Mouse (Mus musculus) limb, embryonic 13.5 days (tissue): Measurements from ENCODE around the gene Chst8. TPM values are rescaled to one million over a fixed set of nuclear protein-coding genes. Genes with fewer than 3 reads are reported as not detected.
A peak's percentile ranks its signal among the peaks of the same experiment; 100 is the strongest.

Experiments
- ATAC-seq: fragments of 200-750 bp; cut with Nextera tagmentation; 2 replicates; pipeline ENCODE4 v1.8.0; 2017; ENCODE audit warnings: low read depth, moderate number of reproducible peaks, moderate TSS enrichment; ENCODE audit not compliant: low FRiP score
- H3K27ac ChIP-seq: fragments of 300-500 bp; sonication (generic); 2 replicates; pipeline ENCODE4 v1.5.1; 2015; ENCODE audit warnings: inconsistent platforms, mild to moderate bottlenecking, moderate library complexity
- H3K27me3 ChIP-seq: fragments of 300-500 bp; sonication (generic); 2 replicates; pipeline ENCODE4 v1.6.1; 2015; ENCODE audit warnings: mild to moderate bottlenecking, inconsistent platforms
- H3K36me3 ChIP-seq: fragments of 300-500 bp; sonication (generic); 2 replicates; pipeline ENCODE4 v1.6.1; 2015; ENCODE audit warnings: inconsistent platforms, mild to moderate bottlenecking, moderate library complexity
- H3K4me1 ChIP-seq: fragments of 300-500 bp; sonication (generic); 2 replicates; pipeline ENCODE4 v1.6.1; 2015; ENCODE audit warnings: inconsistent platforms
- H3K4me2 ChIP-seq: fragments of 300-500 bp; sonication (generic); replicated peaks from 2 replicates; pipeline ENCODE4 v1.6.1; 2015; ENCODE audit warnings: inconsistent platforms, mild to moderate bottlenecking, moderate library complexity
- H3K4me3 ChIP-seq: fragments of 300-500 bp; sonication (generic); 2 replicates; pipeline ENCODE4 v1.5.1; 2015; ENCODE audit warnings: moderate library complexity, mild to moderate bottlenecking, inconsistent platforms
- H3K9ac ChIP-seq: fragments of 300-500 bp; sonication (generic); 2 replicates; pipeline ENCODE4 v1.6.1; 2015; ENCODE audit warnings: mild to moderate bottlenecking, inconsistent platforms
- H3K9me3 ChIP-seq: fragments of 300-500 bp; sonication (generic); 2 replicates; pipeline ENCODE4 v1.6.1; 2016; ENCODE audit warnings: inconsistent platforms
- WGBS: fragments of 180-500 bp; shearing (Covaris S2); methylation state at CpG from one replicate; pipeline ENCODE4 v1.1.7; 2015; 5-methylcytosine and 5-hydroxymethylcytosine counted together
- polyA plus RNA-seq: library from polyadenylated mRNA; unstranded; fragments of >200 nt; fragmentation: Nextera tagmentation; extraction: Ambion mirVana; gene quantifications from 2 replicates; pipeline ENCODE4 v1.2.1, GENCODE M21; 2015

Gene Chst8
- polyA plus RNA-seq, 1 experiment from 2014 or later = 2.2 TPM

DNA sequence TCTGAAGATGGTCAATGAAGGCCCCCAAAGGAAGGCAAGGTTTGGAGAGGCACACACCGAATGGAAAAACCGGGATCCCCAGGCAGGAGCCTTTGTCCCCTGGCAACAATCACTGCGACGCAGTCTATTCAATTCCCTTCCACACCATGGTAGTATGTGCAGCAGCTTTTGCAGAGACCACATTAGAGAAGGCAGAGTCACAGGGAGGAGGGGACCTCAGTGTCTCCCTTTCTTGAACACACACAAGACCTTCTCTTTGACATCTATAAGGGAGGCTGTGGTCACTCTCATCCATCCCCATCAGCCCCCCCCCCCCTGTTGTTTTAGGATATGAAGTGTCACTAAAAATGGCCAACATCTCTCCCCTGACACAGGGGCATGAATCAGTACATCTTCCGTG, 39.2 kb downstream of the Chst8 start:
- Histone ChIP-seq H3K4me1 (peaks cover 18% of the 10 kb centered on the region), H3K9ac (no peak overlapping the region), H3K4me2 (no peak overlapping the region), H3K36me3 (no peaks in the 10 kb centered on the region), H3K4me3 (no peak overlapping the region), H3K27ac (no peak overlapping the region), H3K27me3 (no peaks in the 10 kb centered on the region), H3K9me3 (no peaks in the 10 kb centered on the region; the same call in 1 of the 2 replicates)
- WGBS = 71% methylated on average over 5 of the region's 5 CpGs
- no peak for ATAC-seq

DNA sequence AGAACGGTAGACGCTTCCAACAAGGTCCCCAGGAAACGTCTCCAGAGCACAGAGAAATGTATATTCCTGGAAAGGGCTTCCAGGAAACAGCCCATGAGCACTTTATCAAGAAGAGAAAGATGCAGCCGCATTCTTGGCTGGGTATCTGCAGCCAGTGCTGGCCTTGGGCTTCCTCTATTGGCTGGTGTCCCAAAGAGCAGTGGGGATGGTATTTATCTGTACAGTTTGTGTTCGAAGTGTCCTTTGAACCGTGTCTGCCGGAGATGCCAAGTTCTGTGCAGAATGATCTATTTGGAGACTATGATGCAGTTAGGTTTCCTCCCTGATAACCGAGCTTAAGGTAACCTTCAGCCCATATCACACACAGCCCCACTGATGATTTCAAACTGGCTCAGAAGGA, 43.0 kb downstream of the Chst8 start:
- Histone ChIP-seq H3K4me2 (no peak overlapping the region), H3K36me3 (no peaks in the 10 kb centered on the region), H3K27ac (no peak overlapping the region), H3K4me3 (no peak overlapping the region), H3K4me1 (peaks cover 22% of the 10 kb centered on the region), H3K27me3 (no peaks in the 10 kb centered on the region), H3K9ac (no peak overlapping the region), H3K9me3 (no peaks in the 10 kb centered on the region)
- 81% methylated on average over 8 of the region's 8 CpGs for WGBS
- no peak for ATAC-seq

- peak; percentile 67 for ATAC-seq
- H3K27ac ChIP-seq = no peak overlapping the region
Measured at GRCm38 (mm10) chr7:34764250-34765148, 48.0 kb downstream of the Chst8 start.

DNA sequence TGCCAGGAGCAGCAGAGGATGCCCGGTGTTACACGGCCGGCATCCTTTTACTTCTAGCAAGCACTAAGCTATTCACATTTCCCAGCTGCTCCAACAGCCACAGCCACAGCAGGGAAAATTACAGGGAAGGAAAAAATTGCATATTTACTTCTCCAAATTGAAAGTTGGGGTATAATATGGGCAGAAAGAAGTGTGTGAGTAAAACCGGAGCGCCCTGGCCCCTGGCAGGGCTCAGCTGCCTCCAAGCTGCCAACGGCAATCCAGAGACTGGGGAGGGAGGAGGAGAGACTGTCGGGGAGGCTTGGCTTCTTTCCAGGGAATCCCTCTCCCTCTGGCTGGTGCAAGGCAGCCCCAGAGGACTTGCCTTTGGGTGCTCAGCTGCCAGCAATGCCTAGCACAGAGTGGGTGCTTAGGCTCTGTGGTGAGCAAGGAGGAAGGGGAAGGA, 53.1 kb downstream of the Chst8 start:
- Histone ChIP-seq H3K4me2 (no peak overlapping the region), H3K36me3 (no peaks in the 10 kb centered on the region), H3K9me3 (0 out of 2 replicates have a peak, but pooled peaks cover 6% of the 10 kb centered on the region), H3K4me3 (no peak overlapping the region), H3K9ac (no peak overlapping the region), H3K27ac (no peak overlapping the region), H3K27me3 (no peaks in the 10 kb centered on the region), H3K4me1 (peaks cover 11% of the 10 kb centered on the region)
- ATAC-seq = no peak
- 62% methylated on average over 7 of the region's 7 CpGs for WGBS

More at GRCm38 (mm10) chr7:34764250-34765148, 48.0 kb downstream of the Chst8 start:
- Histone ChIP-seq H3K9me3 (no peaks in the 10 kb centered on the region), H3K9ac (no peak overlapping the region), H3K4me2 (no peak overlapping the region), H3K27me3 (no peaks in the 10 kb centered on the region), H3K4me1 (peaks cover 18% of the 10 kb centered on the region), H3K36me3 (no peaks in the 10 kb centered on the region), H3K4me3 (no peak overlapping the region)
- WGBS = 14% methylated on average over 18 of the region's 18 CpGs

GRCm38 (mm10) chr7:34758721-34759120, 53.8 kb downstream of the Chst8 start:
- no peak for ATAC-seq
- H3K4me3 ChIP-seq = no peak overlapping the region
- H3K36me3 ChIP-seq = no peaks in the 10 kb centered on the region
- no peaks in the 10 kb centered on the region for H3K27me3 ChIP-seq
- H3K9ac ChIP-seq = no peak overlapping the region
- no peak overlapping the region for H3K27ac ChIP-seq
- no peak overlapping the region for H3K4me2 ChIP-seq
- 0 out of 2 replicates have a peak, but pooled peaks cover 6% of the 10 kb centered on the region for H3K9me3 ChIP-seq
- 76% methylated on average over 3 of the region's 3 CpGs for WGBS
- H3K4me1 ChIP-seq = peaks cover 7% of the 10 kb centered on the region; the same call in 1 of the 2 replicates

GRCm38 (mm10) chr7:34757513-34757912, 55.0 kb downstream of the Chst8 start:
- 74% methylated on average over 4 of the region's 4 CpGs for WGBS
- no peak overlapping the region for H3K9ac ChIP-seq
- no peak overlapping the region for H3K4me2 ChIP-seq
- peaks cover 13% of the 10 kb centered on the region for H3K4me1 ChIP-seq
- peaks cover 6% of the 10 kb centered on the region; the same call in 1 of the 2 replicates for H3K27me3 ChIP-seq
- H3K9me3 ChIP-seq = 0 out of 2 replicates have a peak, but pooled peaks cover 6% of the 10 kb centered on the region
- H3K27ac ChIP-seq = no peak overlapping the region
- H3K36me3 ChIP-seq = no peaks in the 10 kb centered on the region
- ATAC-seq = no peak
- no peak overlapping the region for H3K4me3 ChIP-seq

DNA sequence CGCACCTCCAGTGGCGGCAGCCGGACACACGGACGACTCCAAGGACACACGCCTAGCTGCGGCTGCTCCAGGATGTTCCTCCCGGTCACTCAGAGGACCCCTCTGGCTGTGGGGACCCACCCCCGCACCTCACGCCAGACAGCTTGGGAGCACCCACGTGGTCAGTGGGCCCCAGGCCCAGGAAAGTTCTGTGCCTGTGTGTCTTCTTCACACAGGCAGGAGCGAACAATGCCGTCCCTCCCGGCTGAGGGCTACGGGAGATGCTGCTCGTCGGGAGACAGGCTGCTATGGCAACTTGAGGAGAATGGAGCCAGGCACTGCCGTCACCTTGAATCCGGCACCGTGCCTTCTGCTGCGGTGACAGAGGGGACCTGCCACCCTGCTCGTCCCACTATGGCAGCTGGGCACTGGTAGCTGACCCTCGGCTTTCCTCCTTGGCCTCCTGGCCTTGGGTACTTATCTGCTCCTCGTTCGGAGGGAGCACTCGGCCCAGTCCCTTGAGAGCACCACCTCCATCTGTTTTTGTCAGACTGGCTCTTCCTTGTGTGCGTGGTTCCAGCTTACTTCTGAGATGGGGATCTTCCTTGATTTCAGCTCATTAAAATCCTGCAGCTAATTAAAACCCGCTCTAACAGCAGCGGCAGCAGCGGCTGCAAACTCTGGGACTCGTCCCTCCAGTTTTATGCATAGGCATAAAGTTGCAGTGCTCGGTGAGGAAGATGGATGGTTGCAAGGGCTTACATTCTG, 59.2 kb downstream of the Chst8 start:
- H3K36me3 ChIP-seq = no peaks in the 10 kb centered on the region
- H3K27me3 ChIP-seq = peaks cover 9% of the 10 kb centered on the region; the same call in 1 of the 2 replicates
- no peak overlapping the region for H3K9ac ChIP-seq
- H3K27ac ChIP-seq = no peak overlapping the region
- H3K4me2 ChIP-seq = no peak overlapping the region
- peaks cover 23% of the 10 kb centered on the region for H3K4me1 ChIP-seq
- no peak for ATAC-seq
- WGBS = 52% methylated on average over 32 of the region's 32 CpGs
- H3K4me3 ChIP-seq = no peak overlapping the region
- 0 out of 2 replicates have a peak, but pooled peaks cover 6% of the 10 kb centered on the region for H3K9me3 ChIP-seq

DNA sequence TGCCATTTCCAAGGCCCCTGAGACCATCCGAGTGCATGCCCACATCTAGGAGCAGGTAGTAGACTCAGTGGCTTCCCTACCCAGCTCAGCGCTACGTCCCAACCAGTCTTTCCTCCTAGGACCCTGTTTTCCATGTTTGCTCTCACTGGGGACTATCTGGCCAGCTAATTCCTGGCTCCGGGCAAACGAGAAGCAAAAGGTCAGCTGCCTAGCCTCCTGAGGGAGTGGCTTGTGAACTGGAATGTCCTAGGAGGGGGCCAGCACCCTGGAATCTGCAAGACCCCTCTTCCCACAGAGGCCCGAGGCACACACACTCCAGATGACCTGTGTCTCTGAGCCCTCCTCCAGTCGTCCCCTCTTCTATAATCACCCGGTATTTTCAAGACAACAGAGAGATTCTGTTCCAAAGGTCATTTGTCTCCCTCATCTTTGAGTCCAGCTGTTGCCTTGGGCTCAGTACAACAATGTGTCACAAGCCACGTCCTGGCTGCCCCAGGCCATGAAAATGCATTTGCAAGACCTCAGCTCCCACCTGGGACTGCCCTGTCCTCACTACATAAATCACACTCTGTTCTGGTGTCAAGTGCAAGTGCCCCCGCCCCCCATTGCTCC, 60.3 kb downstream of the Chst8 start:
- H3K4me1 ChIP-seq = peaks cover 22% of the 10 kb centered on the region
- H3K4me3 ChIP-seq = no peak overlapping the region
- H3K27me3 ChIP-seq = peaks cover 9% of the 10 kb centered on the region; the same call in 1 of the 2 replicates
- H3K4me2 ChIP-seq = no peak overlapping the region
- no peaks in the 10 kb centered on the region for H3K36me3 ChIP-seq
- no peak overlapping the region for H3K27ac ChIP-seq
- no peak overlapping the region for H3K9ac ChIP-seq
- ATAC-seq = no peak
- 32% methylated on average over 10 of the region's 10 CpGs for WGBS
- H3K9me3 ChIP-seq = 0 out of 2 replicates have a peak, but pooled peaks cover 6% of the 10 kb centered on the region

- Histone ChIP-seq H3K9ac (no peak overlapping the region), H3K4me2 (no peak overlapping the region), H3K9me3 (no peaks in the 10 kb centered on the region), H3K4me3 (no peak overlapping the region), H3K27ac (no peak overlapping the region), H3K4me1 (peaks cover 29% of the 10 kb centered on the region), H3K36me3 (no peaks in the 10 kb centered on the region), H3K27me3 (peaks cover 9% of the 10 kb centered on the region; the same call in 1 of the 2 replicates)
- ATAC-seq = no peak
- 19% methylated on average over 7 of the region's 7 CpGs for WGBS
Measured at GRCm38 (mm10) chr7:34750350-34750749, 62.2 kb downstream of the Chst8 start.

DNA sequence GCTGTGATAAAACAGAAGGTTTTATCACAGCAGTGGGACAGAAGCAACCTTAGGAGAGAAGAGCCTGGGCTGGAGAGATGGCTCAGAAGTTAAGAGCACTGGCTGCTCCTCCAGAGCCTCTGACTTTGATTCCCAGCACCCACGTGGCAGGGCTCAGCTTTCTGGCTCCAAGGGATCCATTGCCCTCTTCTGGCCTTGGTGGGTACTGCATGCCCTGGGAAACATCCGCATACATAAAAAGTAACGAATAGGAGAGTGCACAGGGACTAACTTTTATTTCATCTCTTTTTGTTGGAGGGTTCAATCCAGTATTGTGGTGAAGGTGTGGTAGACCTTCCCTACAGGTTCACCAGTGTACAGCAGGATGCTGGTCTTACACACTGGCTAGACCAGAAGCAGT, 62.8 kb downstream of the Chst8 start:
- no peak overlapping the region for H3K27ac ChIP-seq
- no peaks in the 10 kb centered on the region for H3K9me3 ChIP-seq
- WGBS = 41% methylated on average over 3 of the region's 3 CpGs

DNA sequence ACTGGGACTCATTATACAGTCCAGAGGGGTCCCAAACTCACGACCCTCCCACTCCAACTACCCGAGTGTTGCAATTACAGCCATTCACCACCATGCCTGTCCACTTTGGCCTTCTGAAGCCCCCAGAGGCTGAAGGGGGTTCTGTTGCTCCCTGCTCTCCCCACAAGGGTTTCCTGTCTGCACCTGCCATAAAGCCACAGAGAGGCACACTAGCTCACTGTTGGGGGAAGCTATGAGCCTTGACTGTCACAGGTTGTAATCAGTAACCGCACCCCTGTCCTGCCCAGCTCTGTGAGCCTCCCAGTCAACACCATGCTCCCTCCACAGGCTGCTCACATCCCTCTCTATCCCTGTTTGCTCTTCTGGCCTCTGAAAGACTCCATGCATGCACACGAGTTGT, 64.0 kb downstream of the Chst8 start:
- WGBS = 70% methylated on average over 4 of the region's 4 CpGs
- Histone ChIP-seq H3K27ac (no peak overlapping the region), H3K9ac (no peak overlapping the region), H3K36me3 (no peaks in the 10 kb centered on the region), H3K4me2 (no peak overlapping the region), H3K27me3 (peaks cover 9% of the 10 kb centered on the region; the same call in 1 of the 2 replicates), H3K4me3 (no peak overlapping the region), H3K4me1 (peaks cover 29% of the 10 kb centered on the region), H3K9me3 (no peaks in the 10 kb centered on the region)
- no peak for ATAC-seq

More for the DNA sequence above, 62.8 kb downstream of the Chst8 start:
- H3K4me3 ChIP-seq = no peak overlapping the region
- peaks cover 29% of the 10 kb centered on the region for H3K4me1 ChIP-seq
- peaks cover 9% of the 10 kb centered on the region; the same call in 1 of the 2 replicates for H3K27me3 ChIP-seq
- no peak overlapping the region for H3K9ac ChIP-seq
- no peak overlapping the region for H3K4me2 ChIP-seq
- no peak for ATAC-seq
- H3K36me3 ChIP-seq = no peaks in the 10 kb centered on the region
